Mouse (Mus musculus): ENCODE data around the gene Gm8947.
"Not testable (repeated sequence)": the region's sequence is repeated elsewhere in the genome, so short reads cannot be mapped to it uniquely, and the experiment has no call there.

DNA sequence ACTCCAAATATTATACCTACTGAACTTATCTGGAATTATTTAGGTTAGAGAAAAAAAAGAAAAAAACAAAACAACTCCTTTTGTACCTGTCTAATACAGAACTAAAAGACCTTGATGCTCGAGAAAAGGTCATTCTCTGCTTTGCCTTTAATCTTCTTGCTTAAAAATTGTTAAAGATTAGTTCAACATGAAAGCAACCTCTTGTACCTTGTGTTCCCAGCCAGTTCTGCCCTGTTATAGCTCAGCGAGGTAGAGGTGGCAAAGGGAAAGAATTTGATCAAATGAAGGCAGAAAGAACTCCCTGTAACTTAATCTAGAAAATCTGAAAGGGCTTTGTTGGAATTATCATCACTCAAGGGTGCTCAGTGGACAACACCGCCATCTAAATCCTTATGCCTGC lies 6.0 kb upstream of the Gm8947 start:
- not testable (repeated sequence) for TF ChIP-seq CTCF, EP300 (IDR thresholded peaks at IDR 0.05; ENCODE audit: low read depth)

Measured in heart, postnatal 0 days (tissue).